Mouse (Mus musculus) right cerebral cortex, postnatal 4 days (tissue): Measurements from ENCODE around the gene Adamts3.

ENCODE experiments used
- DNase-seq: peaks from one replicate; pipeline ENCODE4 v3.0.0-alpha.2; 2022

Gene Adamts3

GRCm38 (mm10) chr5:89701241-89702007 lies 181.7 kb downstream of the Adamts3 start:
- peak; percentile 85 for DNase-seq

- no peak for DNase-seq
Measured at GRCm38 (mm10) chr5:89687826-89688225, 195.3 kb downstream of the Adamts3 start.

- peak; percentile 85 for DNase-seq
Measured at GRCm38 (mm10) chr5:89679871-89680536, 203.1 kb downstream of the Adamts3 start.

- no peak for DNase-seq
Measured at GRCm38 (mm10) chr5:89678148-89678547, 205.0 kb downstream of the Adamts3 start.

GRCm38 (mm10) chr5:89674066-89674848 lies 208.9 kb downstream of the Adamts3 start:
- peak; percentile 23 for DNase-seq

- no peak for DNase-seq
Measured at GRCm38 (mm10) chr5:89672950-89673349, 210.2 kb downstream of the Adamts3 start.

GRCm38 (mm10) chr5:89654327-89654726 lies 228.8 kb downstream of the Adamts3 start:
- no peak for DNase-seq

GRCm38 (mm10) chr5:89653862-89654261 lies 229.3 kb downstream of the Adamts3 start:
- no peak for DNase-seq

- no peak for DNase-seq
Measured at GRCm38 (mm10) chr5:89646940-89647339, 236.2 kb downstream of the Adamts3 start.

- DNase-seq, result no peak
Measured at GRCm38 (mm10) chr5:89635434-89635833, 247.7 kb downstream of the Adamts3 start.

- DNase-seq, result peak; percentile 68
Measured at GRCm38 (mm10) chr5:89631599-89631998, 251.5 kb downstream of the Adamts3 start.
